Mouse (Mus musculus) embryonic stem cell, embryonic (primary cell): ENCODE results near the gene Mis18a.

Experiments used
- CTCF ChIA-PET, 4 experiments: fragments of 300-600 bp in 2 of 4; fragments of 350-600 bp in 2 of 4; sonication (Branson Sonifier 250); formaldehyde crosslinking; loops; one replicate each; lab custom pipeline; 2022; ENCODE audit warnings: inconsistent platforms in 2 of 4; lab: Charles Lee
- POLR2A ChIA-PET, 4 experiments: fragments of 300-600 bp in 2 of 4; fragments of 350-600 bp in 2 of 4; sonication (Branson Sonifier 250); formaldehyde crosslinking; loops; one replicate each; lab custom pipeline; 2022; ENCODE audit warnings: antibody characterized with exemption in 4 of 4, inconsistent platforms in 1 of 4; lab: Charles Lee

Gene Mis18a

DNA sequence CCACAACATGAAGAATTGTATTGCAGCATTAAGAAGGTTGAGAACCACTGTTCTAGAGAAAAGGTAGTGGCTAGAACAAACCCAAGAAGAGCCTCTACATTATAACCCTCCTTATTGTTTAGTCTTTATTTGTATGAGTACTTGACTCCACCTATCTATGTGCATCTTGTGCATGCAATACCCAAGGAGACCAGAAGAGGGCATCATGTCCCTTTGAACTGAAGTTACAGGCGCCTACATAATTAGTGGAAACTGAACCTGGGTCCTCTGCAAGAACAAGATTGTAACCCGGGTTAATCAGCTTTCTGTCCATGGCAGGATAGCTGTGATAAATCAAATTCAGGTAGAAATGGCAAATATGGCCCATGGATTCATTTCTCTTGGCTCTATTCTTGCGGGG, 48.4 kb downstream of the Mis18a start:
- CTCF ChIA-PET, result interaction anchor here in 1 of 4 experiments (0.8 kb wide), 1 partner anchor 123 kb away, joined by 4 read pairs; no protein-coding TSS in a partner anchor

DNA sequence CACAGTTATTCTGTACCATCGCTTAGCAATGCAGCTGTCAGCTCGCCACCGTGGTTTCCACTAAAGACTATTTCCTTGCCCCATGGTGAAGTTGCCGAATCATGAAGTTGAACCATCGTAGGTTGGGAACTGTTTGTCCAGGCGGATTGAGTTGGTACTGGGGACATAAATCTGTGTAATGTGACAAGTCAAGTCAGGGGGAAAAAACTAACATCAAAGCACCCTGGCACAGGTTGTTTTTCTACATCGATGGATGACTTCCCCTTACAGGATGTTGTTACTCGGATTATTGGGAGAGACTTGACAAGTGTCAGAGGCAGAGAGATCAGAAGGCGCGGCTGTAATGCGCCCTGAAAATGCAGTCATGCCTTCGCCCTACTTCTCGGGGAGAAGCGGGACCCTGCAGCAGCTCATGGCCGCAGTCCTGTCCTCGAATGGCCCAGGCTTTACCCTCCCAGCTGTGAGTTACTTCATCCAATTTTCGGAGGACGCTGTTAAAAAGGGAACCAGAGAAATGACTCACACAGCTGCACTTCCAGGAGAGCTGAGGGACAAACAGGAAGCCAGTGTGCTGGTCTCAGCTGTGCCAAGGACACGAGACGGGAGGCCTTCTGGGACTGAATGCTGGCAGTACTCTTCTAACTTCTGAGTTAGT, 50.2 kb downstream of the Mis18a start:
- ChIA-PET CTCF (interaction anchor here in 1 of 4 experiments (0.6 kb wide), 1 partner anchor 35 kb away, joined by 3 read pairs; no protein-coding TSS in a partner anchor), POLR2A (no interaction called here)

More for the DNA sequence above, 48.4 kb downstream of the Mis18a start:
- POLR2A ChIA-PET, result no interaction called here

DNA sequence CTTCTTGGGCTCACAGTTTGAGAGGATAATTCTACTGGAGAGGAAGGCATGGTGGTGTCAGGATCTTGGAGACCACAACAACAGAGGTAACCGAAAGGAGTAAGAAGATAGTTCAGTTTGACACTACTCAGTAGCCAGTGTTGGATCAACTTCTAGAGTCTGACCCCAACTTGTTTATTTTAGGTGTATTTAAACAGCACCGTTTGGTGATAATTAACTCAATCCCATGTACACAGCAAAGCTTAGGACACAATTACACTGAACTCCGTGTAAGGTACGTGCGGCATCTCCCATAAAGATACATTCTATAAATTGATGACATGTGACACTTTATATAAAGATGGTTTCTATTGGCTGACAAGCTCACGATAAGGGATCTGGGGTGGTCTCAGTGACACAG, 52.6 kb downstream of the Mis18a start:
- CTCF ChIA-PET, result no interaction called here

GRCm38 (mm10) chr16:90673507-90674354, 53.5 kb downstream of the Mis18a start:
- ChIA-PET POLR2A (interaction anchor here in 2 of 4 experiments (0.6 to 1.1 kb wide), 2 partner anchors 158 to 230 kb away, joined by 3 to 4 read pairs; no protein-coding TSS in a partner anchor), CTCF (interaction anchor here in 1 of 4 experiments (0.5 kb wide), 1 partner anchor 296 kb away, joined by 4 read pairs; no protein-coding TSS in a partner anchor)

More for the DNA sequence above, 52.6 kb downstream of the Mis18a start:
- POLR2A ChIA-PET, result interaction anchor here in 1 of 4 experiments (1.1 kb wide), 1 partner anchor 157 kb away, joined by 3 read pairs; no protein-coding TSS in a partner anchor
